Comparison of ENCODE assay signal across 16 mouse cellular contexts in genomic region chr6:137547555-137547954, GRCm38 (mm10).
"Had no signal": no experiment of that assay in that cellular context is flagged by ENCODE, and none has a peak within 500 bp of the region (broad histone marks: within the 10 kb centered on the region; RNA-seq: fewer than 3 reads in every experiment).

No protein-coding gene starts in this region.

- DNase-seq: liver, postnatal 0 days; lung, adult 2 months; lung, postnatal 14 days; lung, postnatal 36 days; right cerebral cortex, postnatal 14 days; thymus, adult 2 months; thymus, postnatal 25 days; thymus, postnatal 4 days had no signal

- H3K36me3 ChIP-seq: lung, embryonic 15.5 days; midbrain, embryonic 12.5 days; midbrain, embryonic 15.5 days; neural tube, embryonic 12.5 days; stomach, embryonic 15.5 days had no signal

- H3K4me1 ChIP-seq: stomach, embryonic 15.5 days had no signal

- H3K9me3 ChIP-seq: lung, embryonic 15.5 days; megakaryocyte, embryonic 14.5 days; midbrain, embryonic 12.5 days; midbrain, embryonic 15.5 days; neural tube, embryonic 12.5 days; stomach, embryonic 15.5 days had no signal

- H3K27me3 ChIP-seq: lung, embryonic 15.5 days; midbrain, embryonic 12.5 days; midbrain, embryonic 15.5 days; neural tube, embryonic 12.5 days; stomach, embryonic 15.5 days had no signal

- H3K27ac ChIP-seq: lung, embryonic 15.5 days; macrophage; midbrain, embryonic 12.5 days; midbrain, embryonic 15.5 days; neural tube, embryonic 12.5 days; stomach, embryonic 15.5 days had no signal

- H3K4me3 ChIP-seq: lung, embryonic 15.5 days; megakaryocyte, embryonic 14.5 days; midbrain, embryonic 12.5 days; midbrain, embryonic 15.5 days; neural tube, embryonic 12.5 days; stomach, embryonic 15.5 days had no signal

- H3K4me2 ChIP-seq: lung, embryonic 15.5 days; midbrain, embryonic 12.5 days; midbrain, embryonic 15.5 days; neural tube, embryonic 12.5 days; stomach, embryonic 15.5 days had no signal

- H3K9ac ChIP-seq: liver, postnatal 0 days; lung, embryonic 15.5 days; midbrain, embryonic 12.5 days; midbrain, embryonic 15.5 days; neural tube, embryonic 12.5 days; stomach, embryonic 15.5 days had no signal

- ATAC-seq: liver, postnatal 0 days; lung, postnatal 0 days; midbrain, embryonic 15.5 days had no signal
